Mouse (Mus musculus) hindbrain, embryonic 10.5 days (tissue): ENCODE measurements around the gene H2-DMb1. TPM values are rescaled to one million over a fixed set of nuclear protein-coding genes. Genes with fewer than 3 reads are reported as not detected.
A peak's percentile ranks its signal among the peaks of the same experiment; 100 is the strongest.

ENCODE experiments used
- DNase-seq: peaks from one replicate; pipeline ENCODE4 v3.0.0-alpha.2; 2017; ENCODE audit warnings: low spot score
- H3K27ac ChIP-seq: fragments of 300-500 bp; sonication (generic); 2 replicates; pipeline ENCODE4 v1.5.1; 2016; ENCODE audit warnings: mild to moderate bottlenecking, moderate library complexity
- H3K27me3 ChIP-seq: fragments of 300-500 bp; sonication (generic); 2 replicates; pipeline ENCODE4 v1.6.1; 2016; ENCODE audit warnings: mild to moderate bottlenecking; ENCODE audit not compliant: poor library complexity, insufficient read depth, severe bottlenecking
- H3K36me3 ChIP-seq: fragments of 300-500 bp; sonication (generic); 2 replicates; pipeline ENCODE4 v1.6.1; 2016; ENCODE audit warnings: mild to moderate bottlenecking, moderate library complexity
- H3K4me1 ChIP-seq: fragments of 300-500 bp; sonication (generic); replicated peaks from 2 replicates; pipeline ENCODE4 v1.6.1; 2016; ENCODE audit warnings: mild to moderate bottlenecking
- H3K4me3 ChIP-seq: fragments of 300-500 bp; sonication (generic); 2 replicates; pipeline ENCODE4 v1.5.1; 2016; ENCODE audit warnings: mild to moderate bottlenecking, moderate library complexity
- H3K9me3 ChIP-seq: fragments of 300-500 bp; sonication (generic); 2 replicates; pipeline ENCODE4 v1.6.1; 2016; ENCODE audit warnings: mild to moderate bottlenecking, moderate library complexity
- WGBS: fragments of 180-500 bp; shearing (Covaris S2); methylation state at CpG from one replicate; pipeline ENCODE4 v1.1.7; 2016; 5-methylcytosine and 5-hydroxymethylcytosine counted together
- polyA plus RNA-seq: library from polyadenylated mRNA; unstranded; fragments of >200 nt; fragmentation: Nextera tagmentation; extraction: Ambion mirVana; gene quantifications from 2 replicates; pipeline ENCODE4 v1.2.1, GENCODE M21; 2016

Gene H2-DMb1
- polyA plus RNA-seq, 1 experiment from 2014 or later, result 0.98 TPM

DNA sequence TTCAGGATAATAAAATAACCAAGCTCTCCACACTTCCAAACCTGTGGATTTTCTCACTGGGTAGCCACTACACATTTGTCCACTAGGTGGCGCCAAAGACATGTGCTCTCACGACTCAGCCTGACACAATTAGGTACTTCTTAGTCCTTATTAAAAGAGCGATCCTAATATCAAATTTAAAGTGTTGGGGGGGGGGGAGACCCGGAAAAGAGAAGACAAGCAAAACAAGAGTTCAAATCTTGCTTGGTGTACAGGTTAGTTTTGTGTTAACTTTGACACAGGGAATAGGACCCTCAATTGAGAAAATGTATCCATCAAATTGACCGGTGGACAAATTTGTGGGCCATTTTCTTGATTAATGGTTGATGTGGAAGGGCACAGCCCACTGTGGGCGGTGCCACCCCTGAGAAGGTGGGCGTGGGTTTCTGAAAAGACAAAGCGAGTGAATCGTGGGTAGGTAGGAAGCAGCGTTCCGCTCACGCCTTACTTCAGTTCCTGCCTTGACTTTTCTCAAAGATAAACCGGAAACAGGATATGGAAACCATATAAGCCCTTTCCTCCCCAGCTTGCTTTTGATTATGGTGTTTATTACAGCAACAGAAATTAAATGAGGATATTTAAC lies 18.1 kb downstream of the H2-DMb1 start:
- H3K27ac ChIP-seq, result no peak overlapping the region
- DNase-seq, result peak; percentile 67
- H3K27me3 ChIP-seq, result no peaks in the 10 kb centered on the region; the same call in 1 of the 2 replicates
- H3K9me3 ChIP-seq, result peaks cover 7% of the 10 kb centered on the region; the same call in 1 of the 2 replicates
- H3K36me3 ChIP-seq, result no peaks in the 10 kb centered on the region
- 46% methylated on average over 13 of the region's 13 CpGs for WGBS
- no peak overlapping the region for H3K4me3 ChIP-seq
- no peaks in the 10 kb centered on the region for H3K4me1 ChIP-seq

DNA sequence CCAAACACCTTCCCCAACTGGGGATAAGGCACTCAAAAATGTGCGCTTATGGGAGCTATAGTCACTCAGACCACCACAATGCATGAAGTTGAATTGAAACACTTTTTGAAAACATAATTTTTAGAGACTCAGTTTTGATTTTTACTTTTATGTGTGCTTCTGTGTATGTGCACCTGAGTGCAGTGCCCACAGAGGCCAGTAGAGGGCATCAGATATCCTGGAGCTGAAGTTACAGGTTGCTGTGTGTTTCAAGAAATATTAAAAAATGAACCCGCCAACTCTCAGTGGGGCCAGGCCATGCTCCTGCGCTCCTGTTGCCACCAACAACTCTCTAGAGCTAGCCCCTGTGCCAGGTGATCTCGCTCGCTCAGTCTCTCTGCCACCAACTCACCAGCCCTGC lies 19.7 kb downstream of the H2-DMb1 start:
- DNase-seq, result no peak
- H3K36me3 ChIP-seq, result no peaks in the 10 kb centered on the region
- no peaks in the 10 kb centered on the region for H3K4me1 ChIP-seq
- no peak overlapping the region for H3K4me3 ChIP-seq
- WGBS, result 96% methylated on average over 5 of the region's 5 CpGs
- H3K27ac ChIP-seq, result no peak overlapping the region
- H3K27me3 ChIP-seq, result no peaks in the 10 kb centered on the region; the same call in 1 of the 2 replicates
- H3K9me3 ChIP-seq, result peaks cover 17% of the 10 kb centered on the region

DNA sequence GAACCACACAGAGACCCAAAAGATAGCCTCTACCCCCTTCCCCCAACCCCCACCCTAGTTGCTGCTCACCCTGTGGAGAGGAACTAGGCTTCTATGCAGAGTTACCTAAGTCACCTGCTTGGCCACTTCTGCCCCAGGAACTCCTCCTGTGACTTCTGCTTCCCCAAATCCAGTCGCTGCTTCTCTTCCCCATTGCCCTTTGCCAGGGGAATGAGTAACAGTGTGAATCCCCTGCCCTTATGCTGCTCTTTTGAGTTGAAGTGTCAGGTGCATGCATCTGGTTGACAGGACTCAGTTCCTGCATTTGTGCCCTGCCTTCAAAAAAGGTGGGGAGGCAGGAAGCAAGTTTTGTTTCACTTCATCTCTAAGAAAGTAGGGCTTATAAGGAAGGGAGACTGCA lies 21.2 kb downstream of the H2-DMb1 start:
- 58% methylated on average over 1 of the region's 1 CpGs for WGBS
- no peaks in the 10 kb centered on the region for H3K36me3 ChIP-seq
- H3K9me3 ChIP-seq, result peaks cover 21% of the 10 kb centered on the region
- no peak overlapping the region for H3K27ac ChIP-seq
- H3K4me3 ChIP-seq, result no peak overlapping the region
- H3K4me1 ChIP-seq, result no peaks in the 10 kb centered on the region
- no peak for DNase-seq
- H3K27me3 ChIP-seq, result no peaks in the 10 kb centered on the region; the same call in 1 of the 2 replicates

DNA sequence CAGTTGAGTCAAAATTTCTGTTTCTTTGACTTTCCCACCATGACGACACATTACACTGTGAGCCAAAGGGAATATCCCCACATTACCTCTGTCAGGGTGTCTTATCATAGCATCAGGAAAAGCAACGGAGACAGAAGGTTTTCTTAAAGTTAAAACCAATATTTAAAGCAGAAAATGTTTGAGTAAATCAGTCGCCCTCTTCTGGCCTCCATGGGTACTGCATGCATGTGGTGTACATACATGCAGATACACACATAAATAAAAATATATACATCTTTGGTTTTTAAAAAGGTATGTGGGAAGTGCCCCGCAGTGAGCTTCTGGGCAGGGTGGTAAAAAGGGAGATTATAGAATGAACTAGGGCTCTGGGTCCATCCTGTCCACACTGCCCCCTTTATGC lies 24.3 kb downstream of the H2-DMb1 start:
- Histone ChIP-seq H3K4me1 (no peaks in the 10 kb centered on the region), H3K27me3 (peaks cover 2% of the 10 kb centered on the region; the same call in 1 of the 2 replicates), H3K4me3 (no peak overlapping the region), H3K9me3 (peaks cover 20% of the 10 kb centered on the region), H3K27ac (no peak overlapping the region), H3K36me3 (no peaks in the 10 kb centered on the region)
- DNase-seq, result no peak
- WGBS, result 71% methylated on average over 4 of the region's 4 CpGs

GRCm38 (mm10) chr17:34179019-34179418 lies 26.1 kb downstream of the H2-DMb1 start:
- no peaks in the 10 kb centered on the region for H3K36me3 ChIP-seq
- no peak for DNase-seq
- no peaks in the 10 kb centered on the region for H3K4me1 ChIP-seq
- H3K9me3 ChIP-seq, result peaks cover 13% of the 10 kb centered on the region
- H3K27ac ChIP-seq, result no peak overlapping the region
- peaks cover 12% of the 10 kb centered on the region for H3K27me3 ChIP-seq
- 66% methylated on average over 6 of the region's 6 CpGs for WGBS
- no peak overlapping the region for H3K4me3 ChIP-seq

GRCm38 (mm10) chr17:34179913-34180859 lies 27.3 kb downstream of the H2-DMb1 start:
- no peaks in the 10 kb centered on the region for H3K4me1 ChIP-seq

GRCm38 (mm10) chr17:34183564-34184219 lies 30.8 kb downstream of the H2-DMb1 start:
- H3K4me1 ChIP-seq, result peaks cover 19% of the 10 kb centered on the region
- 83% methylated on average over 15 of the region's 15 CpGs for WGBS

More at GRCm38 (mm10) chr17:34179913-34180859, 27.3 kb downstream of the H2-DMb1 start:
- Histone ChIP-seq H3K27me3 (peaks cover 23% of the 10 kb centered on the region), H3K9me3 (peaks cover 13% of the 10 kb centered on the region), H3K27ac (no peak overlapping the region), H3K4me3 (no peak overlapping the region), H3K36me3 (no peaks in the 10 kb centered on the region)
- DNase-seq, result no peak
- WGBS, result 74% methylated on average over 13 of the region's 13 CpGs

DNA sequence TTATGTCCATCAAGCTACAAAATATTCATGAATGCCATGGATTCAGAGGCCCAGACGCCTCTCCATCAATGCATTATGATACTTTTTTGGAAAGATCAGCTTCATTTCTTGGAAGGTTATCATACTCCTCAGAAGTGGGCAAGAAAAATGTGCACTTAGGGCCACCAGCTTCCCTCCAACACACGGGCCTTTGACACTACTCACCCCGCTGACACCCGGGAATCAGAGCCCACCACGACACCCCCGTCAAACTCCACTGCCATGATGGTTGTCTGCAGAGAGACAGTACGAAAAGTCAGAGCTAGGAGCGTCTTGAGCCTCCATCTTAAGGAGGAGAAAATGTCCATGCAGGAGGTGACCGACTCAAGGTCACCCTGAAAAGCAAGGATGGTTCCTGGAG lies 32.7 kb downstream of the H2-DMb1 start:
- Histone ChIP-seq H3K9me3 (no peaks in the 10 kb centered on the region), H3K4me3 (no peak overlapping the region), H3K36me3 (no peaks in the 10 kb centered on the region), H3K27ac (no peak overlapping the region), H3K4me1 (peaks cover 19% of the 10 kb centered on the region), H3K27me3 (peaks cover 75% of the 10 kb centered on the region)
- DNase-seq, result no peak
- 89% methylated on average over 9 of the region's 9 CpGs for WGBS

More at GRCm38 (mm10) chr17:34183564-34184219, 30.8 kb downstream of the H2-DMb1 start:
- Histone ChIP-seq H3K36me3 (no peaks in the 10 kb centered on the region), H3K27me3 (peaks cover 57% of the 10 kb centered on the region), H3K27ac (no peak overlapping the region), H3K9me3 (no peaks in the 10 kb centered on the region), H3K4me3 (no peak overlapping the region)
- DNase-seq, result no peak

DNA sequence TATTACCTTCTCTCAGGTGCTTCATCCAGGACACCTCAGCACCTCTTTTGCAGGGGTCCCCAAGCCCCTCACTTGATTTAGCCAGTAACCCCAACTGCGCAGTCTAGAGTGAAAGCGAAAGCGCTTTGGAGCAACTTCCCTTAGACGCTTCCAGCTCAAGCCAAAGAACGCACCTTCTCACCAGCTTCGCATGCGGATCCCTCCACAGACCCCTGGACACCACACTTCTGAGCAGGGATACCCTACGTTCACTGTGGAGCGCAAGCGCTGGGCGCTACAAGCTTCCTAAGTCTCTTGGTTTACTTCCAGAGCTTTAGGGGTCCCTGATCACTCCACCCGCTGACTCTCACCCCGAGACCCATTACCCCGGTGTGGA lies 34.0 kb downstream of the H2-DMb1 start:
- Histone ChIP-seq H3K27ac (peak overlapping the region; percentile 35; the same call in 1 of the 2 replicates), H3K4me3 (peak overlapping the region; percentile 56), H3K9me3 (no peaks in the 10 kb centered on the region), H3K27me3 (peaks cover 86% of the 10 kb centered on the region), H3K36me3 (no peaks in the 10 kb centered on the region), H3K4me1 (peaks cover 19% of the 10 kb centered on the region)
- DNase-seq, result no peak
- 4% methylated on average over 14 of the region's 14 CpGs for WGBS

GRCm38 (mm10) chr17:34187261-34187916 lies 34.5 kb downstream of the H2-DMb1 start, which contains the start of the genes Tap1 and Psmb9:
TSS of gene Tap1 (plus strand) at chr17:34187553.
TSS of gene Psmb9 (minus strand) at chr17:34187764.
- peak; percentile 92 for DNase-seq
- H3K36me3 ChIP-seq, result no peaks in the 10 kb centered on the region
- peaks cover 92% of the 10 kb centered on the region for H3K27me3 ChIP-seq
- under 1% methylated on average over 46 of the region's 46 CpGs for WGBS
- peak within 1 kb of the TSS; percentile 57 for H3K27ac ChIP-seq
- peak within 1 kb of the TSS; percentile 56 for H3K4me3 ChIP-seq
- no peaks in the 10 kb centered on the region for H3K9me3 ChIP-seq
- H3K4me1 ChIP-seq, result peaks cover 19% of the 10 kb centered on the region

DNA sequence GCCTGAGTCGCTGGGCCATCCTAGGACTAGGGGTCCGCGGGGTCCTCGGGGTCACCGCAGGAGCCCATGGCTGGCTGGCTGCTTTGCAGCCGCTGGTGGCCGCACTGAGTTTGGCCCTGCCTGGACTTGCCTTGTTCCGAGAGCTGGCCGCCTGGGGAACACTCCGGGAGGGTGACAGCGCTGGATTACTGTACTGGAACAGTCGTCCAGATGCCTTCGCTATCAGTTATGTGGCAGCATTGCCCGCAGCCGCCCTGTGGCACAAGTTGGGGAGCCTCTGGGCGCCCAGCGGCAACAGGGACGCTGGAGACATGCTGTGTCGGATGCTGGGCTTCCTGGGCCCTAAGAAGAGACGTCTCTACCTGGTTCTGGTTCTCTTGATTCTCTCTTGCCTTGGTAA lies 35.1 kb downstream of the H2-DMb1 start:
- peaks cover 19% of the 10 kb centered on the region for H3K4me1 ChIP-seq
- peak overlapping the region; percentile 56 for H3K4me3 ChIP-seq
- H3K27me3 ChIP-seq, result peaks cover 98% of the 10 kb centered on the region
- H3K27ac ChIP-seq, result peak overlapping the region; percentile 57
- 3% methylated on average over 20 of the region's 20 CpGs for WGBS
- no peak for DNase-seq
- H3K9me3 ChIP-seq, result no peaks in the 10 kb centered on the region
- no peaks in the 10 kb centered on the region for H3K36me3 ChIP-seq

GRCm38 (mm10) chr17:34188986-34189385 lies 36.1 kb downstream of the H2-DMb1 start:
- no peak overlapping the region for H3K4me3 ChIP-seq
- no peaks in the 10 kb centered on the region for H3K9me3 ChIP-seq
- WGBS, result 77% methylated on average over 6 of the region's 6 CpGs
- no peak overlapping the region for H3K27ac ChIP-seq
- no peaks in the 10 kb centered on the region for H3K36me3 ChIP-seq
- peaks cover 98% of the 10 kb centered on the region for H3K27me3 ChIP-seq
- H3K4me1 ChIP-seq, result peaks cover 19% of the 10 kb centered on the region
- DNase-seq, result no peak
